Mouse (Mus musculus): ENCODE measurements around the gene Pef1.

Pef1 gene

GRCm38 (mm10) chr4:130140992-130141402, 38.6 kb downstream of the Pef1 start:
- no peak for DNase-seq (ENCODE audit: low read depth, low spot score)
- Histone ChIP-seq H3K36me3 (ENCODE audit: control insufficient read depth, insufficient read depth, low read length, poor library complexity, severe bottlenecking) (no peaks in the 10 kb centered on the region), H3K27me3 (ENCODE audit: control insufficient read depth, insufficient read depth, low read length, poor library complexity, severe bottlenecking) (no peaks in the 10 kb centered on the region)

DNA sequence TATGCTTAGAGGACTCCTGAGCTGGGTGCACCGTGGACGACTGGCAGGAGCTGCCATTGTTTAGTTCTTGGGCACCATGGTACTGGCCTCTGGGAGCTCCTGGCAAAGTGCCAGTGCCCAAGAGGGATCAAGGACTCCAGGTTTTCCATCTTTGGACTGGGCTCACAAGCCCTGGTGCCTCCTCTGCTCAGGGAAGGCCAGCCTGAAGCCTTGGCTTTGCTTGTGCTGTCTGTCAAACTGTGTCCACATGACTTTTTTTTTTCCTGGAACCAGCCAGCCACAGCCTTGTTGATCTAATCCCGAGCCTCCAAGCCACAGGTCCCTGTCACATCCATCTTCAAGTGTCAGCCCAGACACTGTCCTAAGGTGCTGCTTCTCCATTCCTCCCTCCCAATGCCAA, 39.4 kb downstream of the Pef1 start:
- Histone ChIP-seq H3K27me3 (ENCODE audit: control insufficient read depth, insufficient read depth, low read length, poor library complexity, severe bottlenecking) (no peaks in the 10 kb centered on the region), H3K36me3 (ENCODE audit: control insufficient read depth, insufficient read depth, low read length, poor library complexity, severe bottlenecking) (no peaks in the 10 kb centered on the region)
- DNase-seq (ENCODE audit: low read depth, low spot score), result no peak

GRCm38 (mm10) chr4:130148405-130148804, 46.0 kb downstream of the Pef1 start:
- no peak for DNase-seq (ENCODE audit: low read depth, low spot score)
- Histone ChIP-seq H3K36me3 (ENCODE audit: control insufficient read depth, insufficient read depth, low read length, poor library complexity, severe bottlenecking) (no peaks in the 10 kb centered on the region), H3K27me3 (ENCODE audit: control insufficient read depth, insufficient read depth, low read length, poor library complexity, severe bottlenecking) (no peaks in the 10 kb centered on the region)

GRCm38 (mm10) chr4:130154250-130154649, 51.9 kb downstream of the Pef1 start:
- Histone ChIP-seq H3K36me3 (ENCODE audit: control insufficient read depth, insufficient read depth, low read length, poor library complexity, severe bottlenecking) (no peaks in the 10 kb centered on the region), H3K27me3 (ENCODE audit: control insufficient read depth, insufficient read depth, low read length, poor library complexity, severe bottlenecking) (no peaks in the 10 kb centered on the region)
- no peak for DNase-seq (ENCODE audit: low read depth, low spot score)

- DNase-seq (ENCODE audit: low read depth, low spot score), result no peak
- Histone ChIP-seq H3K27me3 (ENCODE audit: control insufficient read depth, insufficient read depth, low read length, poor library complexity, severe bottlenecking) (no peaks in the 10 kb centered on the region), H3K36me3 (ENCODE audit: control insufficient read depth, insufficient read depth, low read length, poor library complexity, severe bottlenecking) (no peaks in the 10 kb centered on the region)
Measured at GRCm38 (mm10) chr4:130156812-130157371, 54.5 kb downstream of the Pef1 start.

GRCm38 (mm10) chr4:130161349-130161748, 59.0 kb downstream of the Pef1 start:
- no peak for DNase-seq (ENCODE audit: low read depth, low spot score)
- Histone ChIP-seq H3K27me3 (ENCODE audit: control insufficient read depth, insufficient read depth, low read length, poor library complexity, severe bottlenecking) (no peaks in the 10 kb centered on the region), H3K36me3 (ENCODE audit: control insufficient read depth, insufficient read depth, low read length, poor library complexity, severe bottlenecking) (no peaks in the 10 kb centered on the region)

DNA sequence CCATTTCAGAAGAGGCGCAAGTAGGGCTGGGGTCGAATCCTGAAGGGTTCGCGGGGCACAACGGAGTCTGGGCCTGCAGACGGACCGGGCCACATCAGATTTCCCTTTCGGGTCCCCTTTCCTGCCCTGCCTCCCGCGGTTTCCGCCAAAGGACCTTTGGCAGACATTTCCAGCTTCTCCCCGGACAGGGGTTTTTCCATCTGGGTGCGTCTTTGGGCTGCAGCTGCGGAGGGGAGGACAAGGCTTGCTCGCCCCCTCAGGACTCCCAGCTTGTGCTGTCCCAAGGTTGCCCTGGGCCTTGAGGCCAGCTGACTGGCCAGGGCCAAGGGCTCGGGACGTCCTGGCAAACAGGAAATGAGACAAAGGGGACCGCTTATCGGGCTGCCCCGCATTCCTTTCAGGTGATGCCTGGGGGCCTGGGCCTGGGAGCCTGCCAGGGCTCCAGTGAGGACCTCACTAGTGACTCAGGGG, 61.1 kb downstream of the Pef1 start:
- Histone ChIP-seq H3K27me3 (ENCODE audit: control insufficient read depth, insufficient read depth, low read length, poor library complexity, severe bottlenecking) (no peaks in the 10 kb centered on the region), H3K36me3 (ENCODE audit: control insufficient read depth, insufficient read depth, low read length, poor library complexity, severe bottlenecking) (no peaks in the 10 kb centered on the region)
- DNase-seq (ENCODE audit: low read depth, low spot score), result no peak

DNA sequence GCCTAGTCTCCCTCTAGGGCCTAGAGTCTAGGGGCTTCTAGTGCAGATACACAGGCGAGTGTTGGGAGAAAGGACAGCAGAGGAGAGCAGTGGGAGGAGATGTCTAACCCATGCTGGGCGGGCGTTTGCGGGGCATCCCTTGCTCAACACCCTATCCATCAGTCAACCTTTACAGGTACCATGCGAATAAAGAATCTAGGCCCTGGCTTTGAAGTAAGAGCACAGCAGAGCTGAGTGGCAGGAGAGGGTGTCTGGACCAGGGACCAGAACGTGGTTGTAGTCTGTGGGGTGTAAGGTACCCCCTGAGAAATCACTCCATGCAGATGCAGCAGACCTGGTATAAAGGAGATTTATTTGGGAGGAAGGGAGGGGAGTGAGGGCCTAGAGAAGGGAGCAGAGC, 61.8 kb downstream of the Pef1 start:
- H3K36me3 ChIP-seq (ENCODE audit: control insufficient read depth, insufficient read depth, low read length, poor library complexity, severe bottlenecking), result no peaks in the 10 kb centered on the region
- no peaks in the 10 kb centered on the region for H3K27me3 ChIP-seq (ENCODE audit: control insufficient read depth, insufficient read depth, low read length, poor library complexity, severe bottlenecking)
- no peak for DNase-seq (ENCODE audit: low read depth, low spot score)

- H3K27me3 ChIP-seq (ENCODE audit: control insufficient read depth, insufficient read depth, low read length, poor library complexity, severe bottlenecking), result no peaks in the 10 kb centered on the region
- H3K36me3 ChIP-seq (ENCODE audit: control insufficient read depth, insufficient read depth, low read length, poor library complexity, severe bottlenecking), result no peaks in the 10 kb centered on the region
- DNase-seq (ENCODE audit: low read depth, low spot score), result no peak
Measured at GRCm38 (mm10) chr4:130166061-130166460, 63.7 kb downstream of the Pef1 start.

DNA sequence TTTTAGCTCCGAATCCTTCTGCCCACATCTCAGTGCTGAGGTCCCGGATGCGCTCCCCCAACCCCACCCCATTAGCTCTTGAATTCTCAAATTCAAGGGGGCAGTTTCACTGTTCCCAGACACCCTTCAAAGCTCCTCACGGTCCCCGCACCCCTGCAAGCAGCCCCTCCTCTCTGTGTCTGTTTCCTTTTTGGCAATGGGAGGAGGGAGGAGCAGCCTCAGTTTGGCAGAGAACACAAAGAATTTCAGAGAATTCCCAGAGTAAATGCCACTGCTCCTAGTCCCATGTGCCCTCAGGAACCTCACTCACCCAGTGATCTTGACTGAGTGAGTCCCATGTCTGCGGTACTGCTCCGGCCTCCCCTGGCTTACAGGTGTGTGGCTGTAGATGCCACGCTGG, 64.2 kb downstream of the Pef1 start:
- H3K27me3 ChIP-seq (ENCODE audit: control insufficient read depth, insufficient read depth, low read length, poor library complexity, severe bottlenecking), result no peaks in the 10 kb centered on the region
- no peak for DNase-seq (ENCODE audit: low read depth, low spot score)
- no peaks in the 10 kb centered on the region for H3K36me3 ChIP-seq (ENCODE audit: control insufficient read depth, insufficient read depth, low read length, poor library complexity, severe bottlenecking)

DNA sequence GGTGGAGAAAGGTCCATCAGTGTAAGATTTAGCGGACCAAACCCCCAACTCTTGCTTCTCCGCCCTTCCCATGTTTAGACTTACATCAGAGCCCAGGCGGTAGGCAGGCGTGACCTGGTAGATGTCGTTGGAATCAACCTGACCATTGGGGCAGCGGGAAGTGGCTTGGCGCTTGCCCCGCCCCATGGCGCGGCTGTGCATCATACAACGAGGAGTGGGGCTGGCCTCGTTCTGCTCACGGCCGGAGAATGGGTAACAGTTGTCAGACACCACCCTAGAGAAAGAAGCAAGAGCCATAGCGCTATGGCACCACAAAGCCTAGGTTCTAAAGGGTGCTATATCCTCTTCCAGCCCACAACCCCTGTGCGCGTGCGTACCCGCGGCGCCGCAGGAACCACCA, 65.0 kb downstream of the Pef1 start:
- Histone ChIP-seq H3K36me3 (ENCODE audit: control insufficient read depth, insufficient read depth, low read length, poor library complexity, severe bottlenecking) (no peaks in the 10 kb centered on the region), H3K27me3 (ENCODE audit: control insufficient read depth, insufficient read depth, low read length, poor library complexity, severe bottlenecking) (no peaks in the 10 kb centered on the region)
- no peak for DNase-seq (ENCODE audit: low read depth, low spot score)

DNA sequence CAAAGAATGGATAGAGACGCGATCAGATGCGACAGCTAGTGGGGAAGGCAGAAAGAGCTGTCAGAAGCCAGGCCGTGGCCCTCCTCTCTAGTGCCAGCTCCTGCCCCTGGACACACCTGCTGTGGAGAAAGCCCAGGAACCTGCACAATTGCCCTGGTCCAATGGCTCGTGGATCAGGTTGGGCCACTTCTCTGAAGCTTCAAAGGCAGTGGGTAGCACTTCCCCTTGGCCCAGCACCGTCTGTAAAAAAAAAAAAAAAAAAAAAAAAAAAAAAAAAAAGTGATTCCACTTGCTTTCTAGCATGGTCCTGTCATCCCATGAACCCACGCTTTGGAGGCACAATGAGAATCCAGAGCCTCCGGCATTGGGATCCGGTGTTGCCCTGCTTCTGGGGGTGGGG, 65.5 kb downstream of the Pef1 start:
- Histone ChIP-seq H3K27me3 (ENCODE audit: control insufficient read depth, insufficient read depth, low read length, poor library complexity, severe bottlenecking) (no peaks in the 10 kb centered on the region), H3K36me3 (ENCODE audit: control insufficient read depth, insufficient read depth, low read length, poor library complexity, severe bottlenecking) (no peaks in the 10 kb centered on the region)

DNA sequence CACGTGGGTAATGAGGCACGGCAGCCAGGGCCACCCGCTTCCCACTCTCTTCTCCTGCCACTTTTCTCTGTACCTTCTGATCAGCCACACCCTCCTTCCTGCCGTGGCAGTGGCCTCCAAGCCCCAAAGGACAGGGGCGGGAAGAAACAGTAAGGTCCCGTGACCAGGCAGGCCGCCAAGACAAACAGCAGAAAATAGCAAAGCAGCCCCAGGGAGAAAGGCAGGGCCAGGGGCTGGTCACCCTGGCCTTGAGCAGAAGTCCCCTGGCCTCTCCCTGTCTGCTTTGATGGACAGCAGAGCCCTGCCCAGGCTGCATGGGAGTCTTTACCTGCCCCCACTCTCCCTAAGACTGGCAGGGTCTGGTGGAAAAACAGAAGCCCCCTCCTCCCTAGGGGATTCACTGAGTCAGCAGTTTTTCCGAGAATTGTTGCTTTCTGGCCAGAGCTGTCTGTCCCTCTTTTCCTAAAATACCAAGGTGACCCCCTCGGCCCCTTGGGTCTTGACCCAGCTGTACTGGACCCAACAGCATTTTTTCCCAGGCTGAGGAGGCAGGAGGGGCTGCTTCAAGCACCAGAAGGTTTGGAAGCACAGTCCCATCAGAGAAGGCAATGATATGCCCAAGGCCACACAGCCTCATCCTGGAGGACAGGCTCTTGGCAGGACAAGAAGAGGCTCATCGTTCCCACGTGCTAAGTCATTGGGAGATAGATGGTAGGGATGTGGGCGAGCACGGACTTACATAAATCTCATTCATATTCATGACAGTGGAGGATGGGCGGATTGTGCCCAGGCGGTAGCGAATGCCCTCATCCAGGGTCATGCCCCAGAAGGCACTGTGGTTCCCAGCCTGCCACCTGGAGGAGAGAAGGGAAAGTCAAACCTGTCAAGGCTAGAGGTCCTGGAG, 66.2 kb downstream of the Pef1 start:
- Histone ChIP-seq H3K36me3 (ENCODE audit: control insufficient read depth, insufficient read depth, low read length, poor library complexity, severe bottlenecking) (no peaks in the 10 kb centered on the region), H3K27me3 (ENCODE audit: control insufficient read depth, insufficient read depth, low read length, poor library complexity, severe bottlenecking) (no peaks in the 10 kb centered on the region)
- DNase-seq (ENCODE audit: low read depth, low spot score), result no peak

More for the DNA sequence above, 65.5 kb downstream of the Pef1 start:
- no peak for DNase-seq (ENCODE audit: low read depth, low spot score)

GRCm38 (mm10) chr4:130169411-130169971, 67.1 kb downstream of the Pef1 start:
- no peak for DNase-seq (ENCODE audit: low read depth, low spot score)
- Histone ChIP-seq H3K36me3 (ENCODE audit: control insufficient read depth, insufficient read depth, low read length, poor library complexity, severe bottlenecking) (no peaks in the 10 kb centered on the region), H3K27me3 (ENCODE audit: control insufficient read depth, insufficient read depth, low read length, poor library complexity, severe bottlenecking) (no peaks in the 10 kb centered on the region)

GRCm38 (mm10) chr4:130170362-130170761, 68.0 kb downstream of the Pef1 start:
- DNase-seq (ENCODE audit: low read depth, low spot score), result no peak
- no peaks in the 10 kb centered on the region for H3K27me3 ChIP-seq (ENCODE audit: control insufficient read depth, insufficient read depth, low read length, poor library complexity, severe bottlenecking)
- H3K36me3 ChIP-seq (ENCODE audit: control insufficient read depth, insufficient read depth, low read length, poor library complexity, severe bottlenecking), result no peaks in the 10 kb centered on the region
